Mouse (Mus musculus): Measurements from ENCODE around the gene Olfr114.

Olfr114 gene

DNA sequence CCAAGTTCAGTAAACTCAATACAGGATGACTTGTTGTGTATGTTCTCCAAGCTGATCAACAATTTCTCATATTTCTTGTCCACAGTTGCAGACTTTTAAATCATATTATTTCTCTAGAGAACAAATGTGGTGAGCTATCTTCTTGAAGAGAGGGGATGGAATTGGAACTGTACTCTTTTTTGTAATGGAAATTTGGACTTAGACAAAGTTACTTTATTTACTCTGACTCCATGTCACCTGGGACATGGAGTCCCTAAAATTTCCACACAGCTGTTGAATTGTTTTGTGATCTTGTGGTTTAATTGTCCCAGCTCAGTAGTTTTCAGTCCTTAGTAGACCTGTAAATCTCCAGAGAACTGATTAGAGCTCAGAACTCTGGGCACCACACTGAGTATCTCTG lies at the start of gene Olfr114:
TSS of gene Olfr114 (minus strand) at position 101 of the 400 bp plus-strand sequence.
- in situ Hi-C loops (cut with MboI): no loop called here

DNA sequence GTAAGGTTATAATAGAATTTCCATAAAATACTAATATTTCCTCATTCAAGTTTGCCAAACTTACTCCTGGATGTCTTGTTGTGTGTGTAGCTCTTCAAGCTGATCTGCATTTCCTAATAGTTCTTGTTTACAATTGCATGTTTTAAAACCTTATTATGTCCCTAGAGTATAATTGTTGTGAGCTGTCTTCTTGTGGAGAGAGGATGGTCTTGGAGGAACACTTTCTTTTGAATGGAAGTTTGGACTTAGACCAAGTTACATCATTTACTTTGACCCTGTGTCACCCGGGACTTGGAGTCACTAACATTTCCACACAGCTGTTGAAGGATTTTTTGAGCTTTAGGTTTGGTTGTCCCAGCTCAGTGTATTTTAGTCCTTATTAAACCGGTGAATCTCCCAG lies 34.5 kb upstream of the Olfr114 start, which contains the start of the genes Olfr115 and Olfr116:
TSS of gene Olfr115 (minus strand) at position 101 of the 400 bp plus-strand sequence.
TSS of gene Olfr116 (minus strand) at position 191 of the 400 bp plus-strand sequence.
- in situ Hi-C loops (cut with MboI): no loop called here

DNA sequence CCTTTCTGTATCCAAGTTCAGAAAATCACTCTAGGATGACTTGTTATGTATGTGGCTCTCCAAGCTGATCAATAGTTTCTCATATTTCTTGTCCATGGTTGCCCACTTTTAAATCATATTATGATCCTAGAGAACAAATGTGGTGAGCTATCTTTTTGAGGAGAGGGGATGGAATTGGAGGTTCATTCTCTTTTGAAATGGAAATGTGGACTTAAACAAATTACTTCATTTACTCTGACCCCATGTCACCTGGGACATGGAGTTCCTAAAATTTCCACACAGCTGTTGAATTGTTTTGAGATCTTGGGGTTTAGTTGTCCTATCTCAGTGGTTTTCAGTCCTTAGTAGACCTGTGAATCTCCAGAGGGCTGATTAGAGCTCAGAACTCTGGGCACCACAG lies 15.0 kb downstream of the Olfr114 start, which contains the start of gene Olfr113:
TSS of gene Olfr113 (minus strand) at position 101 of the 400 bp plus-strand sequence.
- in situ Hi-C loops (cut with MboI): no loop called here

DNA sequence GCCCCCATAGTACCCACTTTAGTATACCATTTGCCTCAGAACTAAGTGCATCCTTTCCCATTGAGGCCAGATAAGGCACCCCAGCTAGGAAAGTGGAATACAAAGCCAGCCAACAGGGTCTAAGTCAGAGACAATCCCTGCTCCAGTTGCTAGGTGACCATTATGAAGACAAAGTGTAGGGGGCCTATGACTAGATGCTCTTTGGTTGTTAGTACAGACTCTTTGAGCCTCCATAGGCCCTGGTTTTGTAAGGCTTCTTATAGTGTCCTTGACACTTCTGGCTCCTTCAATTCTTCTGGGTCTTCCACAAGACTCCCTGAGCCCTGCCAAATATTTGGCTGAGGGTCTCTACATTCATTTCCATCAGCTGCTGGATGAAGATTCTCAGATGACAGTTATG lies 23.2 kb downstream of the Olfr114 start, which contains the start of gene Olfr112:
TSS of gene Olfr112 (minus strand) at position 101 of the 400 bp plus-strand sequence.
- in situ Hi-C loops (cut with MboI): no loop called here

DNA sequence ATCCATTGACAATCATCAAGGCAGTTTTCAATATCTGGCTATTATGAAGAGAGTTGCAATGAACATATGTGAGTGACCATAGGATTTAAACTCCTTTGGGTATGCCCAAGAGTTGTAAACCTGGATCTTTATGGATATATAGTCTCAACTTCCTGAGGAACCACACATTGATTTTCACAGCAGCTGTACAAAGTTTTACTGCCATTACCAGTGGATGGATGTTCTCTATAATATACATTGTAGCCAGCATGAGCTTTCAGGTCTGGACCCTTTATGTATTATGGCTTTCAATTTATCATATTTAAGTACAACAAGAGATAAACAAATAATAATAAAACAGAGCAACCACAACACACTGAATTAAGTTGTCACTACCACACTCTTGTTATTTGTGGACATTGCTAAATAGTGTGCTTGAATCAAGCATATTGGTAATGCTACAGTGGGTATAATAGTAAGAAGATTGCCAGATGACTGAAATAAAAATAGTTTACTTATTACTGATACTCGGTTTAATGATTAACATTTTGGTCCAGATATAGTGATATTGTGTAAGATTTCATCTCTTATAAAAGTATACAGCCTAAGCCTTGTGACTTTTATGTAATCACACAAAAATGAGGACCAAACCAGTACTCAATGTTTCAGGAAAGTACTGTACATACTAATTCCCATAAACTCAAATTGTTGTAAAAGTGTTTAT lies 33.5 kb downstream of the Olfr114 start:
- in situ Hi-C loops (cut with MboI): no loop called here

DNA sequence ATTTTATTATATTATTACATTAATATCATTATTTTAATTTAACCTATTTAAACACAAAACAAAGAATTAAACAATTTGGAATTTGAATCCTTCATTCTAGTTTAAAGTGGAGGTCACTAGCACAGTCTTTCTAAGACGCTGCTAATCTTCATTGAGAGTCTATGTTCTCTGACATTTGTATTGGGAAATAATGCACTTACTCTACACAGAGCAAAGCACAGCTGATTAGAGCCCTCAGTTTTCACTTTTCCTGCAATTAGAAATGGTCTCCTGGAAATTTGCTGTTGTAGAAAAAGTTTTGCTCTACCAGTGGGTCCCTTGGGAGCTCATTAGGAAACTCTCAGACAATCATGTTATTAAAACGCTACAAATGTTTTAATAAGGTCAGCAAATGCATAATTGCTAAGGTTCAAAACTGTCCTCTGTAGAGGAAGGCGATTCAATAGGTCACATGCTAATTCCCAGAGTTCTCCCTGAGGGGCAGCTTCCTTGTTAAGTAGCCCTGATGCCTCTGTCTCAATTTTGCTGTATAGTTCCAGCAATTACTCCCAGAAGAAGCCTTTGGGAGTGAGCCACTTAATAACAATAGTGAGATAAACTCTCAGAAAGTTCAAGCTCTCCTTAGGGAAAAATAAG lies 48.6 kb downstream of the Olfr114 start:
- in situ Hi-C loops (cut with MboI): no loop called here

DNA sequence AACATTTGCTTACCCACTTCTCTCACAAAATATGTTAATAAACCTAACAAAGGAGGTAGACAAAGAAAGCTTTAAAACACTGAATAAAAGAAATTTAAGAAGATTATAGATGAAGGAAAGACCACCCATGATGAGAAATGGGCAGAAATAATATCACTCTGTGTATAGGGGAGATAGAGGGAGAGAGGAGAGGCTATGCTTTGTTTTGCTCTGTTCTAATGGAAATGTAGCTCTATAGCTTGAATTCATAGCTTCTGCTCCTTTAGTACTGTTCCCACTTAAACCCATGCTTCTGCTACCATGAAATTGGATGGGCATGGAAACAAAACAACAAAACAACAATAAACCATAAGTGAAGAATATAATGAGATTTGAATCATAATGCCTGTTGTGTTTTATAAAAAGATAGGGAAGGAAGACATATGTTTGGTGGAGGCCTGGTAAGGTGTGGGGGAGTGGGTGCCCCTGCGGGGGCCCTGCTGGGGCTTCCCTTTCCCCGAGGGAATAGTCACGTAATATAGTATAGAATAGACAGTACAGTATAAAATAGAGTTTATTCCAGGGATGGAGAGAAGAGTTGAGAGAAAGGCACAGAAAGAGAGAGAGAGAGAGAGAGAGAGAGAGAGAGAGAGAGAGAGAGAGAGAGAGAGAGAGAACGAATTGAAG lies 51.0 kb downstream of the Olfr114 start:
- in situ Hi-C loops (cut with MboI): no loop called here

All from mature B cell (primary cell).